Mouse (Mus musculus) small intestine, adult 2 months (tissue): ENCODE results near the gene Ypel3.

Source experiments
- CTCF ChIP-seq: fragments of 200-500 bp; IDR thresholded peaks from 2 replicates; pipeline ENCODE4 v1.5.1; 2012; ENCODE audit warnings: low read depth, mild to moderate bottlenecking, control low read depth, inconsistent platforms, low read length, moderate library complexity, mixed read lengths; ENCODE audit not compliant: insufficient replicate concordance, insufficient read length; ENCODE audit errors: extremely low read depth
- POLR2A ChIP-seq: fragments of 200-500 bp; IDR thresholded peaks from 2 replicates; pipeline ENCODE4 v1.6.1; 2012; ENCODE audit warnings: low read depth, mild to moderate bottlenecking, control low read depth, inconsistent platforms, low read length, moderate library complexity

DNA sequence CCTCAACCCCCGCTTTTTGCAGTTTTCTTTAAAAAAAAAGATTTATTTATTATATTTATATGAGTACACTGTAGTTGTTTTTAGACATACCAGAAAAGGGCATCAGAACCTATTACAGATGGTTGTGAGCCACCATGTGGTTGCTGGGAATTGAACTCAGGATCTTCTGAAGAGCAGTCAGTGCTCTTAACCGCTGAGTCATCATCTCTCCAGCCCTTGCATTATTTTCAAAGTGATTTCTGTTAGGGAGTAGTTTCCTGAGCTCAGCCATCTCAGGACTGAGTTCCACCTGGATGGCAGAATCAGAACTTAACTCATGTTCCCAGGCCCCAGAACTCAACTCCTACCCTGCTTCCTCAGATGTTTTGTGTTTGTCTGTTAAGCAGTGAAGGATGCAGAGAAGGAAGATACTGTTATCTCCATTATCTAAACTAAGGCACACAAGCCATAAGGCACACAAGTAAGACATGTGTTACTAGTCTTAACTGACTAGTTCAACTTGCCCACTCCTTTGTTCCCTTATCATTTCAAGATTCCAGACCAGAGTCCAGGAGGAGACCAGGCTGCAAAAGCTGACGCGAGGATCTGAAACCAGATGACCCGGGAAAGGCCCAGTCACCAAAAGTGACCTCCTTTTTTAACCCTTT is 33.1 kb downstream of the Ypel3 start:
- TF ChIP-seq POLR2A, result no peak
- TF ChIP-seq CTCF, result no peak
